Mouse (Mus musculus): Measurements from ENCODE around the gene Prss2. TPM values are rescaled to one million over a fixed set of nuclear protein-coding genes. Genes with fewer than 3 reads are reported as not detected.
"Not testable (repeated sequence)": the region's sequence is repeated elsewhere in the genome, so short reads cannot be mapped to it uniquely, and the experiment has no call there.

The Prss2 gene
- total RNA-seq, 2 experiments from 2014 or later, result not detected

- DNase-seq, result peak in 1 of 2 experiments; percentile 18
- intact Hi-C loops (cut with DNase I), result no loop called here
Measured at GRCm38 (mm10) chr6:41554295-41555169, 32.9 kb downstream of the Prss2 start.

- intact Hi-C loops (cut with DNase I), result no loop called here
- no peak for DNase-seq
Measured at GRCm38 (mm10) chr6:41556389-41556788, 34.8 kb downstream of the Prss2 start.

GRCm38 (mm10) chr6:41557468-41557867 is 35.9 kb downstream of the Prss2 start:
- DNase-seq, result no peak
- intact Hi-C loops (cut with DNase I), result no loop called here

- no peak for DNase-seq
- intact Hi-C loops (cut with DNase I), result no loop called here
Measured at GRCm38 (mm10) chr6:41558271-41558670, 36.7 kb downstream of the Prss2 start.

- intact Hi-C loops (cut with DNase I), result no loop called here
- DNase-seq, result no peak
Measured at GRCm38 (mm10) chr6:41559331-41559730, 37.7 kb downstream of the Prss2 start.

- intact Hi-C loops (cut with DNase I), result no loop called here
- DNase-seq, result no peak
Measured at GRCm38 (mm10) chr6:41560273-41560672, 38.7 kb downstream of the Prss2 start.

- intact Hi-C loops (cut with DNase I), result no loop called here
- no peak for DNase-seq
Measured at GRCm38 (mm10) chr6:41562598-41562997, 41.0 kb downstream of the Prss2 start.

- DNase-seq; intact Hi-C loops (cut with DNase I): not testable (repeated sequence)
Measured at GRCm38 (mm10) chr6:41563104-41563951, 41.7 kb downstream of the Prss2 start.

- no peak for DNase-seq
- intact Hi-C loops (cut with DNase I), result no loop called here
Measured at GRCm38 (mm10) chr6:41565261-41565660, 43.7 kb downstream of the Prss2 start.

GRCm38 (mm10) chr6:41566965-41567364 is 45.4 kb downstream of the Prss2 start:
- intact Hi-C loops (cut with DNase I), result no loop called here
- no peak for DNase-seq

GRCm38 (mm10) chr6:41569078-41569477 is 47.5 kb downstream of the Prss2 start:
- intact Hi-C loops (cut with DNase I), result no loop called here
- DNase-seq, result no peak

Other genes starting within 250 kb of the Prss2 start
- gene Try4, start 219.5 kb upstream of the Prss2 start, total RNA-seq (2021), result not detected
- gene Try5, start 204.9 kb upstream of the Prss2 start, total RNA-seq (2021), result not detected
- not detected for gene Try10, start 167.7 kb upstream of the Prss2 start, total RNA-seq (2021)
- gene Prss3, start 144.1 kb upstream of the Prss2 start, total RNA-seq (2021), result not detected
- not detected for gene Gm5771, start 129.4 kb upstream of the Prss2 start, total RNA-seq (2021)
- not detected for gene Gm10334, start 75.6 kb upstream of the Prss2 start, total RNA-seq (2021)
- not detected for gene Prss1, start 62.9 kb upstream of the Prss2 start, total RNA-seq (2021)
- gene Ephb6, start 83.7 kb downstream of the Prss2 start, total RNA-seq (2021), result 1 to 10 TPM; 2.4 to 3.0 TPM
- gene Trpv6, start 114.6 kb downstream of the Prss2 start, total RNA-seq (2021), result not detected
- not detected for gene Trpv5, start 159.0 kb downstream of the Prss2 start, total RNA-seq (2021)
- gene Llcfc1, start 162.6 kb downstream of the Prss2 start, total RNA-seq (2021), result not detected
- gene Kel, start 182.6 kb downstream of the Prss2 start, total RNA-seq (2021), result under 1 TPM in 1 of 2 experiments, not detected in 1; 0.36 TPM